Mouse (Mus musculus): ENCODE data around the gene Dpm3.

GRCm38 (mm10) chr3:89236516-89236915 lies 22.6 kb upstream of the Dpm3 start:
- TF ChIP-seq CTCF (IDR thresholded peaks at IDR 0.05; ENCODE audit: low read depth) (no peak), EP300 (IDR thresholded peaks at IDR 0.05; ENCODE audit: low read depth) (no peak)

Measured in liver, embryonic 14.5 days (tissue).